Comparison of ENCODE assay signal across 31 mouse cellular contexts in genomic region chr17:81516155-81516554, GRCm38 (mm10).
DNase-seq lines count a peak whose midpoint lies in the region; ATAC-seq and TF ChIP-seq lines count a peak whose summit lies in the region.
"Had no signal": no experiment of that assay in that cellular context is flagged by ENCODE, and none has a peak within 500 bp of the region (broad histone marks: within the 10 kb centered on the region; RNA-seq: fewer than 3 reads in every experiment).

No protein-coding gene starts in this region.

- H3K4me2 ChIP-seq in hindbrain, postnatal 0 days (ENCODE audit: low read depth, low read length): no peak overlapping the region
- H3K4me2 ChIP-seq in neural tube, embryonic 15.5 days: no peak overlapping the region
- no peak overlapping the region for H3K4me2 ChIP-seq in neural tube, embryonic 12.5 days (replicated peaks)
- no peak overlapping the region for H3K4me2 ChIP-seq in forebrain, embryonic 15.5 days (replicated peaks)
- H3K4me2 ChIP-seq: embryonic facial prominence, embryonic 13.5 days; forebrain, embryonic 12.5 days; heart, embryonic 13.5 days; hindbrain, embryonic 13.5 days had no signal

- no peaks in the 10 kb centered on the region for H3K36me3 ChIP-seq in hindbrain, embryonic 10.5 days
- H3K36me3 ChIP-seq in hindbrain, postnatal 0 days (ENCODE audit: insufficient read depth, low read length): no peaks in the 10 kb centered on the region
- H3K36me3 ChIP-seq in neural tube, embryonic 15.5 days: no peaks in the 10 kb centered on the region
- H3K36me3 ChIP-seq in limb, embryonic 10.5 days: no peaks in the 10 kb centered on the region
- no peaks in the 10 kb centered on the region for H3K36me3 ChIP-seq in neural tube, embryonic 12.5 days
- H3K36me3 ChIP-seq in forebrain, embryonic 15.5 days: no peaks in the 10 kb centered on the region
- H3K36me3 ChIP-seq: embryonic facial prominence, embryonic 10.5 days; embryonic facial prominence, embryonic 13.5 days; forebrain, embryonic 12.5 days; G1E; heart, embryonic 10.5 days; heart, embryonic 13.5 days; hindbrain, embryonic 13.5 days had no signal

- ATAC-seq in hindbrain, postnatal 0 days: no peak
- no peak for ATAC-seq in neural tube, embryonic 15.5 days (ENCODE audit: low FRiP score)
- peak; percentile 65 for ATAC-seq in neural tube, embryonic 12.5 days (ENCODE audit: low FRiP score, low read depth)
- ATAC-seq in forebrain, embryonic 15.5 days (replicated peaks): no peak
- ATAC-seq: forebrain, embryonic 16.5 days; Patski had no signal

- DNase-seq in hindbrain, embryonic 10.5 days (ENCODE audit: low spot score): peak; percentile 36
- DNase-seq in hindbrain, postnatal 0 days (ENCODE audit: low spot score): no peak
- peak; percentile 16 for DNase-seq in neural tube, embryonic 10.5 days (ENCODE audit: extremely low spot score, low spot score)
- no peak for DNase-seq in limb, embryonic 10.5 days (ENCODE audit: low spot score)
- DNase-seq in urinary bladder, adult 18-20 months (ENCODE audit: low spot score in 2 of 2): no peak
- DNase-seq: adrenal gland, adult 2 months; adrenal gland, postnatal 14 days; B cell, adult 2 months; cerebellum, adult 11 months; cerebellum, adult 2 months; cerebellum, adult 9-11 months; cerebellum, postnatal 25 days; gastrocnemius, postnatal 10 days; gastrocnemius, postnatal 36 days; heart, adult 2 months; heart, postnatal 14 days; heart, postnatal 4 days had no signal

- no peak overlapping the region for H3K4me3 ChIP-seq in hindbrain, embryonic 10.5 days
- H3K4me3 ChIP-seq in hindbrain, postnatal 0 days (ENCODE audit: low read length): no peak overlapping the region
- no peak overlapping the region for H3K4me3 ChIP-seq in neural tube, embryonic 15.5 days (replicated peaks)
- H3K4me3 ChIP-seq in limb, embryonic 10.5 days: no peak overlapping the region
- no peak overlapping the region for H3K4me3 ChIP-seq in neural tube, embryonic 12.5 days
- no peak overlapping the region for H3K4me3 ChIP-seq in forebrain, embryonic 15.5 days
- H3K4me3 ChIP-seq: embryonic facial prominence, embryonic 10.5 days; embryonic facial prominence, embryonic 13.5 days; erythroblast, embryonic 14.5 days; forebrain, embryonic 12.5 days; heart, adult 2 months; heart, embryonic 10.5 days; heart, embryonic 13.5 days; hindbrain, embryonic 13.5 days had no signal

- H3K9ac ChIP-seq in hindbrain, postnatal 0 days (replicated peaks; ENCODE audit: low read length): no peak overlapping the region
- H3K9ac ChIP-seq in neural tube, embryonic 15.5 days (replicated peaks): no peak overlapping the region
- H3K9ac ChIP-seq in neural tube, embryonic 12.5 days: no peak overlapping the region
- H3K9ac ChIP-seq in forebrain, embryonic 15.5 days (replicated peaks): no peak overlapping the region
- H3K9ac ChIP-seq: embryonic facial prominence, embryonic 13.5 days; forebrain, embryonic 12.5 days; heart, embryonic 13.5 days; hindbrain, embryonic 13.5 days had no signal

- no peak for TF ChIP-seq CTCF in hindbrain, postnatal 0 days (IDR thresholded peaks at IDR 0.05; ENCODE audit: low read depth)

- peaks cover 40% of the 10 kb centered on the region for H3K4me1 ChIP-seq in hindbrain, embryonic 10.5 days (replicated peaks)
- H3K4me1 ChIP-seq in hindbrain, postnatal 0 days (ENCODE audit: insufficient read depth, low read length): 0 out of 2 replicates have a peak, but pooled peaks cover 2% of the 10 kb centered on the region
- H3K4me1 ChIP-seq in neural tube, embryonic 15.5 days: 0 out of 2 replicates have a peak, but pooled peaks cover 3% of the 10 kb centered on the region
- peaks cover 47% of the 10 kb centered on the region for H3K4me1 ChIP-seq in limb, embryonic 10.5 days
- H3K4me1 ChIP-seq in neural tube, embryonic 12.5 days: no peaks in the 10 kb centered on the region
- no peaks in the 10 kb centered on the region for H3K4me1 ChIP-seq in forebrain, embryonic 15.5 days
- H3K4me1 ChIP-seq: forebrain, embryonic 12.5 days had no signal

- no peak overlapping the region for H3K27ac ChIP-seq in hindbrain, embryonic 10.5 days
- no peak overlapping the region for H3K27ac ChIP-seq in hindbrain, postnatal 0 days
- no peak overlapping the region for H3K27ac ChIP-seq in neural tube, embryonic 15.5 days (replicated peaks)
- peak overlapping the region; percentile 50; the same call in 1 of the 2 replicates for H3K27ac ChIP-seq in limb, embryonic 10.5 days
- no peak overlapping the region for H3K27ac ChIP-seq in neural tube, embryonic 12.5 days
- no peak overlapping the region for H3K27ac ChIP-seq in forebrain, embryonic 15.5 days (replicated peaks)
- H3K27ac ChIP-seq: embryonic facial prominence, embryonic 10.5 days; embryonic facial prominence, embryonic 13.5 days; forebrain, embryonic 12.5 days; heart, adult 2 months; heart, embryonic 10.5 days; heart, embryonic 13.5 days; hindbrain, embryonic 13.5 days had no signal

- no peaks in the 10 kb centered on the region for H3K9me3 ChIP-seq in hindbrain, embryonic 10.5 days
- H3K9me3 ChIP-seq in hindbrain, postnatal 0 days (ENCODE audit: low read length): no peaks in the 10 kb centered on the region
- H3K9me3 ChIP-seq in neural tube, embryonic 15.5 days (replicated peaks): no peaks in the 10 kb centered on the region
- no peaks in the 10 kb centered on the region for H3K9me3 ChIP-seq in limb, embryonic 10.5 days (replicated peaks)
- no peaks in the 10 kb centered on the region for H3K9me3 ChIP-seq in neural tube, embryonic 12.5 days
- H3K9me3 ChIP-seq in forebrain, embryonic 15.5 days: no peaks in the 10 kb centered on the region
- H3K9me3 ChIP-seq: embryonic facial prominence, embryonic 10.5 days; embryonic facial prominence, embryonic 13.5 days; forebrain, embryonic 12.5 days; heart, embryonic 10.5 days; heart, embryonic 13.5 days; hindbrain, embryonic 13.5 days had no signal

- WGBS in hindbrain, embryonic 10.5 days: 21% methylated on average over 4 of the region's 4 CpGs
- whole genome bisulfite sequencing in hindbrain, postnatal 0 days: 20% methylated on average over 4 of the region's 4 CpGs
- WGBS in neural tube, embryonic 15.5 days: 25% methylated on average over 4 of the region's 4 CpGs
- WGBS in limb, embryonic 10.5 days: 73% methylated on average over 4 of the region's 4 CpGs
- WGBS in neural tube, embryonic 12.5 days: 31% methylated on average over 4 of the region's 4 CpGs
- 84% methylated on average over 4 of the region's 4 CpGs for WGBS in forebrain, embryonic 15.5 days

- H3K27me3 ChIP-seq in hindbrain, embryonic 10.5 days (ENCODE audit: insufficient read depth, poor library complexity, severe bottlenecking): 0 out of 2 replicates have a peak, but pooled peaks cover 11% of the 10 kb centered on the region
- no peaks in the 10 kb centered on the region for H3K27me3 ChIP-seq in hindbrain, postnatal 0 days (ENCODE audit: insufficient read depth, low read length)
- no peaks in the 10 kb centered on the region for H3K27me3 ChIP-seq in neural tube, embryonic 15.5 days (replicated peaks)
- H3K27me3 ChIP-seq in limb, embryonic 10.5 days (ENCODE audit: low read depth, poor library complexity, severe bottlenecking): no peaks in the 10 kb centered on the region
- H3K27me3 ChIP-seq in neural tube, embryonic 12.5 days (replicated peaks): no peaks in the 10 kb centered on the region
- no peaks in the 10 kb centered on the region for H3K27me3 ChIP-seq in forebrain, embryonic 15.5 days
- H3K27me3 ChIP-seq: CH12.LX; embryonic facial prominence, embryonic 13.5 days; heart, embryonic 13.5 days; hindbrain, embryonic 13.5 days had no signal

Comparison
In these comparisons a context has a peak if more than half of its experiments do, and no peak if none do; other contexts are left out.
1. DNase-seq: peak in hindbrain, embryonic 10.5 days (single experiment) and neural tube, embryonic 10.5 days (single experiment); none in hindbrain, postnatal 0 days (single experiment), limb, embryonic 10.5 days (single experiment) and urinary bladder, adult 18-20 months (0 of 2).